Mouse (Mus musculus) erythroblast, embryonic 14.5 days (primary cell): ENCODE data around the gene Flnb.

ENCODE experiments used
- GATA1 ChIP-seq: IDR thresholded peaks from 2 replicates; pipeline ENCODE4 v1.6.1; 2012; ENCODE audit warnings: low read length, inconsistent platforms, mixed read lengths
- TAL1 ChIP-seq: IDR thresholded peaks from 3 replicates; pipeline ENCODE4 v1.6.1; 2012; ENCODE audit warnings: low read length, inconsistent platforms, mixed read lengths

GRCm38 (mm10) chr14:7863871-7864505 lies 46.2 kb downstream of the Flnb start:
- TF ChIP-seq GATA1 (no peak), TAL1 (no peak)
